Mouse (Mus musculus) small intestine, adult 2 months (tissue): ENCODE measurements around the gene Pard3b.

Source experiments
- CTCF ChIP-seq: fragments of 200-500 bp; IDR thresholded peaks from 2 replicates; pipeline ENCODE4 v1.5.1; 2012; ENCODE audit warnings: low read depth, mild to moderate bottlenecking, control low read depth, inconsistent platforms, low read length, moderate library complexity, mixed read lengths; ENCODE audit not compliant: insufficient replicate concordance, insufficient read length; ENCODE audit errors: extremely low read depth
- POLR2A ChIP-seq: fragments of 200-500 bp; IDR thresholded peaks from 2 replicates; pipeline ENCODE4 v1.6.1; 2012; ENCODE audit warnings: low read depth, mild to moderate bottlenecking, control low read depth, inconsistent platforms, low read length, moderate library complexity

GRCm38 (mm10) chr1:62555838-62556237, 917.2 kb downstream of the Pard3b start:
- no peak for TF ChIP-seq CTCF
- no peak for TF ChIP-seq POLR2A
